Mouse (Mus musculus): ENCODE results near the gene Gna15.

Gene Gna15

GRCm38 (mm10) chr10:81495151-81495550 lies 28.9 kb downstream of the Gna15 start:
- no peak for DNase-seq (ENCODE audit: low read depth)

GRCm38 (mm10) chr10:81494260-81495041 lies 29.6 kb downstream of the Gna15 start:
- DNase-seq (ENCODE audit: low read depth): no peak

GRCm38 (mm10) chr10:81493601-81494220 lies 30.3 kb downstream of the Gna15 start:
- no peak for DNase-seq (ENCODE audit: low read depth)

GRCm38 (mm10) chr10:81492606-81493240 lies 31.3 kb downstream of the Gna15 start:
- DNase-seq (ENCODE audit: low read depth): no peak

- no peak for DNase-seq (ENCODE audit: low read depth)
Observed at GRCm38 (mm10) chr10:81491018-81491417, 33.0 kb downstream of the Gna15 start.

- no peak for DNase-seq (ENCODE audit: low read depth)
Observed at GRCm38 (mm10) chr10:81489941-81490340, 34.1 kb downstream of the Gna15 start.

- no peak for DNase-seq (ENCODE audit: low read depth)
Observed at GRCm38 (mm10) chr10:81488081-81488480, 35.9 kb downstream of the Gna15 start.

- no peak for DNase-seq (ENCODE audit: low read depth)
Observed at GRCm38 (mm10) chr10:81486496-81486895, 37.5 kb downstream of the Gna15 start.

GRCm38 (mm10) chr10:81485479-81486018 lies 38.5 kb downstream of the Gna15 start:
- DNase-seq (ENCODE audit: low read depth): no peak

GRCm38 (mm10) chr10:81485060-81485449 lies 39.0 kb downstream of the Gna15 start:
- no peak for DNase-seq (ENCODE audit: low read depth)

GRCm38 (mm10) chr10:81484441-81485059 lies 39.5 kb downstream of the Gna15 start:
- DNase-seq (ENCODE audit: low read depth): no peak

GRCm38 (mm10) chr10:81483983-81484382 lies 40.0 kb downstream of the Gna15 start:
- no peak for DNase-seq (ENCODE audit: low read depth)

- no peak for DNase-seq (ENCODE audit: low read depth)
Observed at GRCm38 (mm10) chr10:81482533-81482889, 41.5 kb downstream of the Gna15 start, which contains the start of gene Celf5. Gene Celf5 (minus strand): TSS chr10:81482709.

- DNase-seq (ENCODE audit: low read depth): no peak
Observed at GRCm38 (mm10) chr10:81481605-81482532, 42.2 kb downstream of the Gna15 start.

- no peak for DNase-seq (ENCODE audit: low read depth)
Observed at GRCm38 (mm10) chr10:81474461-81474860, 49.6 kb downstream of the Gna15 start.

- no peak for DNase-seq (ENCODE audit: low read depth)
Observed at GRCm38 (mm10) chr10:81473003-81473451, 51.0 kb downstream of the Gna15 start.

GRCm38 (mm10) chr10:81472403-81473002 lies 51.5 kb downstream of the Gna15 start:
- DNase-seq (ENCODE audit: low read depth): no peak

GRCm38 (mm10) chr10:81470454-81470853 lies 53.6 kb downstream of the Gna15 start:
- DNase-seq (ENCODE audit: low read depth): no peak

- no peak for DNase-seq (ENCODE audit: low read depth)
Observed at GRCm38 (mm10) chr10:81469253-81469652, 54.8 kb downstream of the Gna15 start.

GRCm38 (mm10) chr10:81467670-81468235 lies 56.3 kb downstream of the Gna15 start:
- DNase-seq (ENCODE audit: low read depth): no peak

Measured in c-Kit-positive CD71-negative TER-119-negative erythroid progenitor cells, embryonic 14.5 days (primary cell).